Mouse (Mus musculus) E14TG2a.4 (cell line): ENCODE results near the gene Jmjd4.
A peak's percentile ranks its signal among the peaks of the same experiment; 100 is the strongest.

ENCODE experiments used
- H3K27me3 ChIP-seq: 2 replicates; pipeline ENCODE4 v1.6.1; 2014; ENCODE audit warnings: low read length, control low read depth; ENCODE audit not compliant: insufficient read depth
- H3K36me3 ChIP-seq: 2 replicates; pipeline ENCODE4 v1.6.1; 2014; ENCODE audit warnings: low read length, control low read depth; ENCODE audit not compliant: insufficient read depth
- H3K4me1 ChIP-seq: replicated peaks from 2 replicates; pipeline ENCODE4 v1.6.1; 2014; ENCODE audit warnings: low read depth, low read length, control low read depth
- H3K4me3 ChIP-seq: replicated peaks from 2 replicates; pipeline ENCODE4 v1.5.1; 2014; ENCODE audit warnings: mild to moderate bottlenecking, low read length
- H3K9me3 ChIP-seq: 2 replicates; pipeline ENCODE4 v1.6.1; 2014; ENCODE audit warnings: low read length, control low read depth
- CTCF ChIP-seq: conservative IDR thresholded peaks from 2 replicates; pipeline ENCODE4 v1.5.1; 2014; ENCODE audit warnings: low read length
- NANOG ChIP-seq: IDR thresholded peaks from 2 replicates; pipeline ENCODE4 v1.6.1; 2014; ENCODE audit warnings: borderline replicate concordance, low read length, mixed read lengths
- POU5F1 ChIP-seq: IDR thresholded peaks from 2 replicates; pipeline ENCODE4 v1.6.1; 2014; ENCODE audit warnings: low read length, borderline replicate concordance

Jmjd4 gene

DNA sequence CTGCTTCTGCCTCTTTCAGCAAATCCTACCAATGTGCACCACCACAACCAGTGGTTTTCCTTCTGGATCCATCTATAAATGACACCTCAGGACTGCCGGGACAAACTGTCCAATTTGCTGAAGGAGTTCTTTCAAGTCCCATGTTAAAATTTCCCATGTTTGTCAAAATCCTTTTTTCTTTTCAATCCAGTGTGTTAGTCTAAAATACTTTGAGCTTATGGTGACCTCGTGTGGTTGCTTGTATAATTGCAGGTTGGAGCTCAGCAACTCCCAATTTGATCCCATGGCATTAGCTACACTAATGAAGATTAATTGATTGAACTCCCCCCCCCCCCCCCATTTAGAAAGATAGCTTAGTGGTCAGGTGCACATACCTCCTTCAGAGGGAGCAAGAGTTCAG, 33.4 kb downstream of the Jmjd4 start:
- Histone ChIP-seq H3K4me3 (no peak overlapping the region), H3K4me1 (peaks cover 17% of the 10 kb centered on the region), H3K9me3 (no peaks in the 10 kb centered on the region), H3K36me3 (peaks cover 33% of the 10 kb centered on the region), H3K27me3 (no peaks in the 10 kb centered on the region)
- peak; percentile 46 for TF ChIP-seq CTCF
- TF ChIP-seq NANOG = no peak

DNA sequence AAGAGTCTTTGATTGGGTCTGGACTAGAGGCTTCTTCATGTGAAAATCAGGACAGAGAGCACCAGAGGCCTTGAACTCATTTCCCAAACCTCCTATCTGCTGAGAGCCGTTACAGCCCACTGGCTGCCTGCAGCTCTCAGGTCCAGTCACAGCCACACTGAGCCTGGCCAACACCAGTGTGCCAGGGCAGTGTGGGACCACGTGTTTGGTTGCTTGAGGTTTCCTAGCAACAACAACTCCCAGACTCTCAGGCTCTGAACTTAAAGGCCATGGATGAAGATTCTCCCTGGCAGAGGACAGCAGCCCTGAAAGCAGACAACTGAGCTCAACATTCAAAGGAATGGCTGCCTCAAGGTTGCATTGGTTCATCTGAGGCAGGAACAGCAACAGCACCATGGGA, 35.8 kb downstream of the Jmjd4 start:
- Histone ChIP-seq H3K9me3 (no peaks in the 10 kb centered on the region), H3K36me3 (peaks cover 57% of the 10 kb centered on the region), H3K4me3 (no peak overlapping the region), H3K4me1 (peaks cover 17% of the 10 kb centered on the region), H3K27me3 (no peaks in the 10 kb centered on the region)
- TF ChIP-seq CTCF (no peak), POU5F1 (no peak), NANOG (no peak)

- H3K9me3 ChIP-seq = no peaks in the 10 kb centered on the region
- peaks cover 17% of the 10 kb centered on the region for H3K4me1 ChIP-seq
- peaks cover 63% of the 10 kb centered on the region for H3K36me3 ChIP-seq
- no peak for TF ChIP-seq NANOG
- TF ChIP-seq POU5F1 = no peak
- no peak for TF ChIP-seq CTCF
- no peak overlapping the region for H3K4me3 ChIP-seq
- no peaks in the 10 kb centered on the region for H3K27me3 ChIP-seq
Observed at GRCm38 (mm10) chr11:59486222-59486621, 36.4 kb downstream of the Jmjd4 start.

DNA sequence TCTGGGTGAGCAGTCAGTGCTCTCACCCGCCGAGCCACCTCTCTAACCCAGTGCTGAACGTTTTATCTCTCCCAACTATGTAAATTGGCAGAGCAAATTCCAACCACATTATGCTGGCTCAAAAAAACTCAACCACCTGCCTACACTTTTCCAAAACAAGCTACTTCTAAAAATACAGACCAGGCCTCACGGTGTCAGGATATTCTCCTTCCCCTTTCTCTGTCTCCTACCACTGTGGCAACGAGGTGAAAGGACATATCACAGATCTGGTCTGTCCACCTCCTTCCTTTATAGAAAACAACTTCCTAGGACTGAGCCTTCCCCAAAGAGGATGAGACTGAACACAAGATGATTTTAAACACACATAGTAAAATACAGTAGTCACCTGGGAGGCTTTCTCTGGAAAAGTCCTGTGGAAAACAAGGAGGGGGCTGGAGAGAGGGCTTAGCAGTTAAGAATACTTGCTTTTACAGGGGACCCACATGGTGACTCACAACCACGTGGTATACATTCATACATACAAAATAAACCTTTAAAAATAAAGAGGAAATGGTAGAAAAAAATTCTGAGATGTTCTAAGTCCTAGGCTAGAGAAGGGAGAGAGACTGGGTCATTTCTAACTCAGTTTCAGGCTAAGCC, 46.9 kb downstream of the Jmjd4 start:
- no peaks in the 10 kb centered on the region for H3K27me3 ChIP-seq
- H3K4me3 ChIP-seq = no peak overlapping the region
- TF ChIP-seq CTCF (no peak), NANOG (no peak), POU5F1 (no peak)
- H3K4me1 ChIP-seq = peaks cover 16% of the 10 kb centered on the region
- H3K9me3 ChIP-seq = peaks cover 2% of the 10 kb centered on the region; the same call in 1 of the 2 replicates
- H3K36me3 ChIP-seq = peaks cover 99% of the 10 kb centered on the region

GRCm38 (mm10) chr11:59497747-59498146, 47.9 kb downstream of the Jmjd4 start:
- TF ChIP-seq CTCF = peak; percentile 36
- TF ChIP-seq POU5F1 = no peak
- H3K4me1 ChIP-seq = peaks cover 16% of the 10 kb centered on the region
- no peaks in the 10 kb centered on the region for H3K27me3 ChIP-seq
- peaks cover 99% of the 10 kb centered on the region for H3K36me3 ChIP-seq
- no peak overlapping the region for H3K4me3 ChIP-seq
- peaks cover 2% of the 10 kb centered on the region; the same call in 1 of the 2 replicates for H3K9me3 ChIP-seq

DNA sequence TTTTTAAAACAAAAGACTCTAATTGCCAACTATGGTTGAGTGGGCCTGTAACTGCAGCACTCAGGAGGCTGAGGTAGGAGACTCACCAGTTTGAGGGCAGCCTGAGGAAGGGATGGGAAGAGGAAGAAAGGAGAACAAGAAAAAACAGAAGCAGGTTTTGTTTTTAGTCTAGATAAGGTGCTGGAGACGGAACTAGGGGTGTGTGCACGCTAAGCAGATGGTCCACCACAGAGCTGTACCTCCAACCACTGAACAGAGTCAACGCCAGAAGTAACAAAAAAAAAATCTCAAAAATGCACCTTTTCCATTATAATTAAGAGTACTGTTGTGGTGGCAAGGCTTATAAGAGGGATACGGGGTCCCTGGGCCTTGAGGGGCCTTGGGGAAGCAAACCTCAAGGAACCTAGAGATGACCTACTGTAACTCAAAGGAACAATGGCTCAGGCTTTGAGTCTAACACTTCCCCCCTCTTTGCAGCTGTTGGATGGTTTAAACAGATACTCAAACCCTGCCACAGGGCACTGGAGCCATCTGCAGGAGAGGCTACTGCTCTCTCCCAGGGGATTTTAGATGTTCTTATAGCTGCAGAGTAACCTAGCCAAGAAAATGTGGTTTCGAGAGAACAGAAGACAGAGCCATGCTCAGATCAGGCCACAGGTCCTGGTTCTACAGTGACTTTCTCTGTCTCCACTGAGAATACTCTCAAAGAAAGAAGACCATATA, 52.3 kb downstream of the Jmjd4 start:
- Histone ChIP-seq H3K27me3 (no peaks in the 10 kb centered on the region), H3K4me1 (peaks cover 40% of the 10 kb centered on the region), H3K9me3 (peaks cover 2% of the 10 kb centered on the region; the same call in 1 of the 2 replicates), H3K4me3 (no peak overlapping the region), H3K36me3 (peaks cover 76% of the 10 kb centered on the region)
- TF ChIP-seq CTCF = no peak
- no peak for TF ChIP-seq POU5F1
- TF ChIP-seq NANOG = no peak

GRCm38 (mm10) chr11:59505351-59505838, 55.5 kb downstream of the Jmjd4 start:
- Histone ChIP-seq H3K27me3 (peaks cover 10% of the 10 kb centered on the region), H3K9me3 (no peaks in the 10 kb centered on the region), H3K4me1 (peaks cover 54% of the 10 kb centered on the region), H3K4me3 (peak overlapping the region; percentile 97), H3K36me3 (peaks cover 71% of the 10 kb centered on the region)
- TF ChIP-seq NANOG (peak; percentile 52; the same call in 1 of the 2 replicates), CTCF (no peak), POU5F1 (no peak)

- Histone ChIP-seq H3K27me3 (peaks cover 10% of the 10 kb centered on the region), H3K4me1 (peaks cover 61% of the 10 kb centered on the region), H3K4me3 (peak overlapping the region; percentile 97), H3K9me3 (no peaks in the 10 kb centered on the region), H3K36me3 (peaks cover 70% of the 10 kb centered on the region)
- TF ChIP-seq POU5F1 (no peak), NANOG (no peak), CTCF (no peak)
Observed at GRCm38 (mm10) chr11:59505839-59506712, 56.2 kb downstream of the Jmjd4 start.
